Mouse (Mus musculus) kidney, adult 2 months (tissue): ENCODE results near the gene Ptgir.
A peak's percentile ranks its signal among the peaks of the same experiment; 100 is the strongest.

Source experiments
- CTCF ChIP-seq: fragments of 200-500 bp; conservative IDR thresholded peaks from 2 replicates; pipeline ENCODE4 v1.5.1; 2011; ENCODE audit warnings: low read depth, mild to moderate bottlenecking, control low read depth, low read length, moderate library complexity, mixed read lengths; ENCODE audit not compliant: insufficient read depth, insufficient read length
- POLR2A ChIP-seq: fragments of 200-500 bp; IDR thresholded peaks from one replicate; pipeline ENCODE4 v1.6.1; 2011; ENCODE audit warnings: low read depth, low read length, control low read depth

DNA sequence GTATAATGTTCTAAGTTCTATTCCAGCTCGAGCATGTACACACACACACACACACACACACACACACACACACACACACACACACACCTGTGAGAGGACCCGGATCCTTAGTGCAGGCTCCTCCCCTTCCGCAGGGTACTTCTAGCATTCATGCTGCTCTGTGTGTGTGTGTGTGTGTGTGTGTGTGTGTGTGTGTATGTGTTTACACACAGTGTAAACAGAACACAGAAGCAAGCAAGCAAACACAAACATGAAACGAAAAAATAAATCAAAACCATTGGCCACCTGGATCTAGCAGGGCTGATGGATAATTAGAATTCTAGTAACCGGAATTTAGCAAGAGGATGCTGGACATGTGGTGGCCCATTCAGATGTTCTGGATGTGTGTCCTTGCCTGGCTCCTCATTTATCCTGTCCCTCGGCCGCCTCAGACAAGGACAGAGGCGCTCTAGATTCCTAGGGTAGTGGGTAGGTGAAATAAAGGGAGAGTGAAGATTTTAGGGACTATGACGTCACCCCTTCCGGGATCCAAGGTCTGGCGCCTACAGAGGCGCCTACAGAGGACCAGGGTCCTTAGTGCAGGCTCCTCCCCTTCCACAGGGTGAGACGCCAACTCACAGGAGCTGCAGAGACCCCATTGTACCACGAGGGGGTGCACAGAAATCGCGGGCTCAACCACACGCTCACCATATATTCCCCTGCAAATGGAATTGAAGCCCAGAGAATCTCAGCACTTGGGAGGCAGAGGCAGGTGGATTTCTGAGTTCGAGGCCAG lies 44.8 kb downstream of the Ptgir start:
- TF ChIP-seq POLR2A, result no peak
- peak; percentile 74 for TF ChIP-seq CTCF
